ENCODE assay signal across 7 mouse cellular contexts in the genomic region with DNA sequence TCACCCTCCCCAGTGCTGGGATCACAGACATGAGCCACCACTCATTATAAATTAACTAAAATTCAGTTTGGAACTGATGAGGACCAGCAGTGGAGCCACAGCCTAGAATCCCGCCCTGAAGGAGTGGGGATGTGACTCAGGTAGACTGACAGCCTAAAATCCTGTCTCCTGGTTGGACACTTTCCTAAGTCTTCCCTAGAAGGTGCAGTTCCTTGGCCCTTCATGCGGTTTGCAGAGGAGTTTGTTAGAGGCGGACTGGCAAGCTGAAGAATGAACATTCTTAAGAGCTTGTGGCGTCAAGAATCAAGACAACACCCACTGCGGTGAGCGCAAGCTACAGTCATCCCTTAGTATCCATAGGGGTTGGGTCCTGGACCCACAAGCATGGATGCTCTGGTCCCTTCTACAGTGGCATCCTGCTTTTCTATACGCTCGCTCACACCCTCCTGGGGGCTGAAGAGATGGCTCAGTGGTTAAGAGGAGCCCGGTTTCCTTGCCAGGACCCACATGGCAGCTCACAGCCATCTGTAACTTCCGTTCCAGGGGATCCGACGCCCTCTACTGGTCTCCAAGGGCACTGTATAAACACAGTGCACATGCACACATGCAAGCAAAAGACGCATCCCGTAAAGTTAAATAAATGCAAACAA. TPM values are rescaled to one million over a fixed set of nuclear protein-coding genes. Genes with fewer than 3 reads are reported as not detected.
A peak's percentile ranks its signal among the peaks of the same experiment; 100 is the strongest.
DNase-seq lines count a peak whose midpoint lies in the region; ATAC-seq and TF ChIP-seq lines count a peak whose summit lies in the region.

No protein-coding gene starts in this region.

- peak overlapping the region; percentile 96 for H3K4me2 ChIP-seq in lung, embryonic 16.5 days (ENCODE audit: low read depth, low read length)
- peak overlapping the region; percentile 82 for H3K4me2 ChIP-seq in forebrain, embryonic 15.5 days (replicated peaks)
- H3K4me2 ChIP-seq in liver, embryonic 11.5 days, result peak overlapping the region; percentile 93

- no peaks in the 10 kb centered on the region for H3K9me3 ChIP-seq in lung, embryonic 16.5 days (ENCODE audit: control insufficient read depth, low read length)
- no peaks in the 10 kb centered on the region for H3K9me3 ChIP-seq in forebrain, embryonic 15.5 days
- no peaks in the 10 kb centered on the region for H3K9me3 ChIP-seq in liver, embryonic 11.5 days (ENCODE audit: control insufficient read depth, low read length)

- H3K4me3 ChIP-seq in lung, embryonic 16.5 days (ENCODE audit: low read length), result peak overlapping the region; percentile 69
- peak overlapping the region; percentile 25; the same call in 1 of the 2 replicates for H3K4me3 ChIP-seq in bone marrow macrophage, adult 2 months (ENCODE audit: insufficient read depth, low read length)
- peak overlapping the region; percentile 60 for H3K4me3 ChIP-seq in forebrain, embryonic 15.5 days
- peak overlapping the region; percentile 70 for H3K4me3 ChIP-seq in liver, embryonic 11.5 days (ENCODE audit: low read depth, low read length)
- no peak overlapping the region for H3K4me3 ChIP-seq in small intestine, adult 2 months (ENCODE audit: low read depth, low read length)

- H3K27ac ChIP-seq in lung, embryonic 16.5 days (ENCODE audit: low read length), result no peak overlapping the region
- H3K27ac ChIP-seq in bone marrow macrophage, adult 2 months (ENCODE audit: insufficient read depth, low read depth, low read length), result no peak overlapping the region
- peak overlapping the region; percentile 95 for H3K27ac ChIP-seq in forebrain, embryonic 15.5 days (replicated peaks)
- H3K27ac ChIP-seq in liver, embryonic 11.5 days (ENCODE audit: low read depth, low read length), result no peak overlapping the region
- no peak overlapping the region for H3K27ac ChIP-seq in small intestine, adult 2 months (ENCODE audit: insufficient read depth, low read depth, low read length)

- H3K27me3 ChIP-seq in lung, embryonic 16.5 days (ENCODE audit: control insufficient read depth, insufficient read depth, low read depth, low read length), result no peaks in the 10 kb centered on the region
- no peaks in the 10 kb centered on the region for H3K27me3 ChIP-seq in forebrain, embryonic 15.5 days
- H3K27me3 ChIP-seq in liver, embryonic 11.5 days (replicated peaks; ENCODE audit: control insufficient read depth, insufficient read depth, low read length), result peaks cover 18% of the 10 kb centered on the region
- H3K27me3 ChIP-seq in small intestine, adult 2 months (ENCODE audit: control insufficient read depth, insufficient read depth, low read length), result no peaks in the 10 kb centered on the region

- peak overlapping the region; percentile 78 for H3K9ac ChIP-seq in lung, embryonic 16.5 days (ENCODE audit: low read length)
- H3K9ac ChIP-seq in forebrain, embryonic 15.5 days (replicated peaks), result peak overlapping the region; percentile 63; the same call in 1 of the 2 replicates
- H3K9ac ChIP-seq in liver, embryonic 11.5 days (ENCODE audit: low read depth, low read length), result peak overlapping the region; percentile 75

- no peak for DNase-seq in lung, postnatal 25 days (ENCODE audit: low spot score)
- DNase-seq in liver, embryonic 11.5 days (ENCODE audit: low spot score), result no peak

- TF ChIP-seq POLR2A in bone marrow macrophage, adult 2 months (IDR thresholded peaks at IDR 0.05; ENCODE audit: borderline replicate concordance, low read depth, low read length), result no peak
- no peak for TF ChIP-seq POLR2A in small intestine, adult 2 months (IDR thresholded peaks at IDR 0.05; ENCODE audit: low read depth, low read length)

- peaks cover 12% of the 10 kb centered on the region; the same call in 1 of the 2 replicates for H3K4me1 ChIP-seq in lung, embryonic 16.5 days (replicated peaks; ENCODE audit: control insufficient read depth, insufficient read depth, low read length)
- H3K4me1 ChIP-seq in bone marrow macrophage, adult 2 months (ENCODE audit: control insufficient read depth, insufficient read depth, low read length), result peaks cover 8% of the 10 kb centered on the region
- peaks cover 27% of the 10 kb centered on the region for H3K4me1 ChIP-seq in forebrain, embryonic 15.5 days
- H3K4me1 ChIP-seq in liver, embryonic 11.5 days (replicated peaks; ENCODE audit: control insufficient read depth, insufficient read depth, low read length), result peaks cover 16% of the 10 kb centered on the region
- peaks cover 5% of the 10 kb centered on the region for H3K4me1 ChIP-seq in small intestine, adult 2 months (ENCODE audit: control insufficient read depth, insufficient read depth, insufficient read length, low read length)

- 49% methylated on average over 14 of the region's 14 CpGs for WGBS in lung, embryonic 16.5 days
- 35% methylated on average over 14 of the region's 14 CpGs for WGBS in forebrain, embryonic 15.5 days
- whole genome bisulfite sequencing in liver, embryonic 11.5 days, result 35% methylated on average over 14 of the region's 14 CpGs
- 64% methylated on average over 14 of the region's 14 CpGs for WGBS in small intestine, adult 2 months

- no peak for ATAC-seq in lung, embryonic 16.5 days (ENCODE audit: low read depth)
- ATAC-seq in forebrain, embryonic 15.5 days (replicated peaks), result peak; percentile 0; the same call in 1 of the 2 replicates
- no peak for ATAC-seq in liver, embryonic 11.5 days (replicated peaks; ENCODE audit: low FRiP score)
- ATAC-seq in monocyte, adult 5-6 weeks (replicated peaks; ENCODE audit: insufficient number of reproducible peaks, low FRiP score, low TSS enrichment, poor library complexity, severe bottlenecking), result no peak

- peaks cover 20% of the 10 kb centered on the region for H3K36me3 ChIP-seq in lung, embryonic 16.5 days (ENCODE audit: control insufficient read depth, insufficient read depth, low read length)
- peaks cover 65% of the 10 kb centered on the region for H3K36me3 ChIP-seq in forebrain, embryonic 15.5 days
- peaks cover 20% of the 10 kb centered on the region for H3K36me3 ChIP-seq in liver, embryonic 11.5 days (ENCODE audit: control insufficient read depth, insufficient read depth, low read length)
- peaks cover 11% of the 10 kb centered on the region for H3K36me3 ChIP-seq in small intestine, adult 2 months (ENCODE audit: control insufficient read depth, insufficient read depth, low read length)

- TF ChIP-seq CTCF in bone marrow macrophage, adult 2 months (IDR thresholded peaks at IDR 0.05; ENCODE audit: low read depth, low read length), result peak; percentile 68
- peak; percentile 55; the same call in 1 of the 2 replicates for TF ChIP-seq CTCF in small intestine, adult 2 months (IDR thresholded peaks at IDR 0.05; ENCODE audit: extremely low read depth, insufficient read length, insufficient replicate concordance, low read depth, low read length)

RNA-seq across cellular contexts. Expression of a gene that starts 8.3 kb away (rescaled TPM):
- polyA plus RNA-seq in lung, embryonic 16.5 days (2015; fragmentation: Nextera tagmentation; extraction: Ambion mirVana), result 91.9 and 96.3 TPM in 2 replicates
- 42.3 and 45.5 TPM in 2 replicates for polyA plus RNA-seq in bone marrow macrophage, adult 2 months (2012; ENCODE audit: insufficient read depth, insufficient read length, missing spikeins)
- polyA plus RNA-seq in forebrain, embryonic 15.5 days (2015; fragmentation: Nextera tagmentation; extraction: Ambion mirVana), result 222 and 240 TPM in 2 replicates
- polyA plus RNA-seq in liver, embryonic 11.5 days (2014; fragmentation: Nextera tagmentation; extraction: Ambion mirVana), result 94.1 and 98.2 TPM in 2 replicates
- polyA plus RNA-seq in small intestine, adult 2 months (2012; rRNA removed), result 46.3 and 85.3 TPM in 2 replicates
- total RNA-seq in monocyte, adult 5-6 weeks (2017), result 33.6 to 53.8 TPM (median 42.4 TPM) in 3 replicates

RNA-seq across cellular contexts. Expression of a gene that starts 8.4 kb away (rescaled TPM):
- polyA plus RNA-seq in lung, embryonic 16.5 days (2015; fragmentation: Nextera tagmentation; extraction: Ambion mirVana), result 0.79 and 1.0 TPM in 2 replicates
- polyA plus RNA-seq in bone marrow macrophage, adult 2 months (2012; ENCODE audit: insufficient read depth, insufficient read length, missing spikeins), result 10.0 and 10.2 TPM in 2 replicates
- 9.4 and 9.8 TPM in 2 replicates for polyA plus RNA-seq in forebrain, embryonic 15.5 days (2015; fragmentation: Nextera tagmentation; extraction: Ambion mirVana)
- 0.60 and 0.96 TPM in 2 replicates for polyA plus RNA-seq in liver, embryonic 11.5 days (2014; fragmentation: Nextera tagmentation; extraction: Ambion mirVana)
- 9.0 and 19.8 TPM in 2 replicates for polyA plus RNA-seq in small intestine, adult 2 months (2012; rRNA removed)
- 4.7 to 11.0 TPM (median 8.5 TPM) in 3 replicates for total RNA-seq in monocyte, adult 5-6 weeks (2017)

RNA-seq across cellular contexts. Expression of a gene that starts 10.6 kb away (rescaled TPM):
- polyA plus RNA-seq in lung, embryonic 16.5 days (2015; fragmentation: Nextera tagmentation; extraction: Ambion mirVana), result 16.1 and 17.4 TPM in 2 replicates
- polyA plus RNA-seq in bone marrow macrophage, adult 2 months (2012; ENCODE audit: insufficient read depth, insufficient read length, missing spikeins), result 11.0 and 11.1 TPM in 2 replicates
- polyA plus RNA-seq in forebrain, embryonic 15.5 days (2015; fragmentation: Nextera tagmentation; extraction: Ambion mirVana), result 12.2 and 13.7 TPM in 2 replicates
- polyA plus RNA-seq in liver, embryonic 11.5 days (2014; fragmentation: Nextera tagmentation; extraction: Ambion mirVana), result 9.5 and 10.4 TPM in 2 replicates
- 18.6 and 25.8 TPM in 2 replicates for polyA plus RNA-seq in small intestine, adult 2 months (2012; rRNA removed)
- 16.0 to 22.2 TPM (median 16.4 TPM) in 3 replicates for total RNA-seq in monocyte, adult 5-6 weeks (2017)

RNA-seq across cellular contexts. Expression of a gene that starts 12.6 kb away (rescaled TPM):
- polyA plus RNA-seq in lung, embryonic 16.5 days (2015; fragmentation: Nextera tagmentation; extraction: Ambion mirVana), result 136 and 151 TPM in 2 replicates
- 59.5 and 62.9 TPM in 2 replicates for polyA plus RNA-seq in bone marrow macrophage, adult 2 months (2012; ENCODE audit: insufficient read depth, insufficient read length, missing spikeins)
- polyA plus RNA-seq in forebrain, embryonic 15.5 days (2015; fragmentation: Nextera tagmentation; extraction: Ambion mirVana), result 189 and 199 TPM in 2 replicates
- polyA plus RNA-seq in liver, embryonic 11.5 days (2014; fragmentation: Nextera tagmentation; extraction: Ambion mirVana), result 215 and 229 TPM in 2 replicates
- polyA plus RNA-seq in small intestine, adult 2 months (2012; rRNA removed), result 170 and 172 TPM in 2 replicates
- 5.7 to 17.9 TPM (median 13.7 TPM) in 3 replicates for total RNA-seq in monocyte, adult 5-6 weeks (2017)

RNA-seq across cellular contexts. Expression of a gene that starts 13.9 kb away (rescaled TPM):
- 36.7 and 37.8 TPM in 2 replicates for polyA plus RNA-seq in lung, embryonic 16.5 days (2015; fragmentation: Nextera tagmentation; extraction: Ambion mirVana)
- 12.0 and 13.3 TPM in 2 replicates for polyA plus RNA-seq in bone marrow macrophage, adult 2 months (2012; ENCODE audit: insufficient read depth, insufficient read length, missing spikeins)
- 139 and 140 TPM in 2 replicates for polyA plus RNA-seq in forebrain, embryonic 15.5 days (2015; fragmentation: Nextera tagmentation; extraction: Ambion mirVana)
- 20.6 and 21.4 TPM in 2 replicates for polyA plus RNA-seq in liver, embryonic 11.5 days (2014; fragmentation: Nextera tagmentation; extraction: Ambion mirVana)
- 17.4 and 26.5 TPM in 2 replicates for polyA plus RNA-seq in small intestine, adult 2 months (2012; rRNA removed)
- 2.2 to 12.0 TPM (median 8.3 TPM) in 3 replicates for total RNA-seq in monocyte, adult 5-6 weeks (2017)
